Comparison of ENCODE assay signal across 18 mouse cellular contexts in the genomic region with DNA sequence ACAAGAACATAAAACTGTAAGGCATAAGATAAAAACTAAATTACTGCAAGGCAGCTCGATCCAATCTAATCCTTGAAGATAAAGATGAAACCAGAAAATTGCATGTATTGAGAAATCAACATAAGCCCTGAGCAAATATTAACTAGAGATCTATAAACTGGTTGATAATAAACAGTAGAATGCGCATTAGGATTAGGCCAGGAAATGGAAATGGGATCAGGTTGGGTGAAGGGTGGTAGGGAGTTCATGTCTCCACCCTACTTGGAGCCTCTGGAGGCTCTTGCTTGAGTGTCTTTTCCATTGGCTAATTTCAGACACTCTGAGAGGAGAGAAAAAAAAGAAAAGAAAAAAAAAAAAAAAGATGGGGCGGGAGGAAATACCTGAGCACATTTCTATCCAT.
"Had no signal": no experiment of that assay in that cellular context is flagged by ENCODE, and none has a peak within 500 bp of the region (broad histone marks: within the 10 kb centered on the region; RNA-seq: fewer than 3 reads in every experiment).

No protein-coding gene starts in this region.

- H3K4me1 ChIP-seq: midbrain, embryonic 12.5 days had no signal

- H3K36me3 ChIP-seq: midbrain, embryonic 10.5 days; midbrain, embryonic 12.5 days; neural tube, embryonic 13.5 days; neural tube, embryonic 15.5 days had no signal

- H3K9me3 ChIP-seq: midbrain, embryonic 10.5 days; midbrain, embryonic 12.5 days; neural tube, embryonic 13.5 days; neural tube, embryonic 15.5 days had no signal

- H3K4me3 ChIP-seq: midbrain, embryonic 10.5 days; midbrain, embryonic 12.5 days; myocyte; neural tube, embryonic 13.5 days; neural tube, embryonic 15.5 days had no signal

- DNase-seq: lung, adult 18-20 months; lung, embryonic 14.5 days; lung, postnatal 10 days; lung, postnatal 4 days; retina, postnatal 1 day; right cerebral cortex, adult 18-20 months; right cerebral cortex, postnatal 25 days; right cerebral cortex, postnatal 4 days; spleen, adult 18-20 months; thymus, adult 18-20 months; thymus, postnatal 14 days; thymus, postnatal 36 days had no signal

- H3K4me2 ChIP-seq: lung, embryonic 14.5 days; midbrain, embryonic 12.5 days; neural tube, embryonic 13.5 days; neural tube, embryonic 15.5 days had no signal

- H3K27ac ChIP-seq: midbrain, embryonic 10.5 days; midbrain, embryonic 12.5 days; neural tube, embryonic 13.5 days; neural tube, embryonic 15.5 days had no signal

- H3K27me3 ChIP-seq: midbrain, embryonic 12.5 days; neural tube, embryonic 13.5 days; neural tube, embryonic 15.5 days had no signal

- ATAC-seq: midbrain, embryonic 16.5 days had no signal

- H3K9ac ChIP-seq: lung, embryonic 14.5 days; midbrain, embryonic 12.5 days; neural tube, embryonic 13.5 days; neural tube, embryonic 15.5 days had no signal
